Mouse (Mus musculus): ENCODE measurements around the gene Gm10666.
"Not testable (repeated sequence)": the region's sequence is repeated elsewhere in the genome, so short reads cannot be mapped to it uniquely, and the experiment has no call there.

Gm10666 gene

DNA sequence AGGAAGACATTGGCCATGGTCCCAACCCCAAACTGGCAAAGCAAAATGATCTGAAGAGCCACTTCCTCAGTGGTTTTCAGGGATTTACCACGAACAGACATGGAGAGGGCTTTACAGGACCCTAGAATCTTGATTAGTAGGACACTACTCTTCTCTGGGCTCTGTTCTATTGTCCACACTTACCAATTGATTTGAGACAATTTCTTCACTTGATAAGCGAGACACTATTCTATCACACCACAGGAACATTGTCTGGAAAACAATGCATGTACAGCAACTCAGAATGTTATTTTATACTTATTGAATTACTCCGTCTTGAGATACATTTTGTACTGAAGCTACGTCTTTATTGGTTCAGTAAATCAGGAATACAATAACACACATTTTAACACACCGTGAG, at the start of gene Gm10666:
Gene Gm10666, minus strand, starts transcription at position 101 of the 400 bp plus-strand sequence.
- not testable (repeated sequence) for DNase-seq (ENCODE audit: low spot score)

- DNase-seq (ENCODE audit: low spot score) = not testable (repeated sequence)
These were observed 29.4 kb upstream of the Gm10666 start, which contains the start of gene Vmn1r142 for GRCm38 (mm10) chr7:22163935-22164334. TSS of gene Vmn1r142 (minus strand) at chr7:22164035.

GRCm38 (mm10) chr7:22118145-22118544, 16.4 kb downstream of the Gm10666 start, which contains the start of gene Gm16451:
TSS of gene Gm16451 (minus strand) at chr7:22118245.
- DNase-seq (ENCODE audit: low spot score) = not testable (repeated sequence)

Measured in left cerebral cortex, adult 11 months (tissue).